Mouse (Mus musculus) gonadal fat pad, adult 2 months (tissue): ENCODE results near the gene Zfand6. TPM values are rescaled to one million over a fixed set of nuclear protein-coding genes. Genes with fewer than 3 reads are reported as not detected.

Experiments used
- DNase-seq: peaks from one replicate; pipeline ENCODE4 v3.0.0-alpha.2; 2012; ENCODE audit warnings: low read depth
- polyA plus RNA-seq: library from polyadenylated mRNA; depleted of rRNA; stranded (reverse); fragments of >200 nt; gene quantifications from 2 replicates; pipeline ENCODE4 v1.2.3, GENCODE M21; 2012; rRNA removed

The Zfand6 gene
- 98.0 and 128 TPM in 2 replicates for polyA plus RNA-seq

GRCm38 (mm10) chr7:84689251-84690100, at the start of gene Zfand6:
Gene Zfand6, minus strand, starts transcription at chr7:84689959.
- DNase-seq: no peak

DNA sequence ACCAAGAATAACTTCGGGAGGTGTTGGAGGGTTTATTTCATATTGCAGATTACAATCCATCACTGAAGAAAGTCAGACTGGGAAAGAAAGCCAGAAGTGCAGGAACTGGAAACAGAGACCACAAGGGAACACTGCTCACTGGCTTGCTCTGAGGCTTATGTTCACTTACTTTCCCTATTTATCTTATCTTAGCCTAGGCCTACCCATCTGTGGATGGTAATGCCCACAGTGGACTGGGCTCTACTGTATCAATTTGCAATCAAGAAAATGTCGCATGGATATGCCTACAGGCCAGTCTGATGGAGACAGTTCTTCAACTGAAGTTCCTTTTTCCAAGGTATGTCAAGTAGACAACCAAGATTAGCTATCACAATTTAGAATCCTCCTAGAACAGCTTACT, 47.0 kb upstream of the Zfand6 start:
- no peak for DNase-seq

GRCm38 (mm10) chr7:84733038-84733437, 43.3 kb upstream of the Zfand6 start:
- peak; percentile 67 for DNase-seq

DNA sequence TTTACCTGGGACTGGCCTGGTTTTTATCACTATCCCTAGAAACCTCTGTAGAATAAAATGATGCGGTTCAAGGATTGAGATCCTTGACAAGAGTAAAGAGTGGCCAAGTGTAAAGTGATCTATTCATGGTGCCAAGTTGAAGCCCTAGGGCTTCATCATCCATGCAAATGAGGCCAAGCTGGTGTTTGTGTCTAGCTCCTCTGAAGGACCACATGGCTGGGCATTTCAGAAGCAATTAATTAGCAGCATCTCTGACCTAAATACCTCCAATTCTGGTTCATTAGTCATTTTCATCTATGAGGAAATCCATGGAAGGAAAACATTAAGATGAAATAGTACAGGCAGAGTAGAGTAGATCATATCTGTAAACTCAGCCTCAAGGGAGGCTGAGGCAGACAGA, 42.3 kb upstream of the Zfand6 start:
- no peak for DNase-seq

- DNase-seq: peak; percentile 58
Measured at GRCm38 (mm10) chr7:84731076-84731475, 41.3 kb upstream of the Zfand6 start.

DNA sequence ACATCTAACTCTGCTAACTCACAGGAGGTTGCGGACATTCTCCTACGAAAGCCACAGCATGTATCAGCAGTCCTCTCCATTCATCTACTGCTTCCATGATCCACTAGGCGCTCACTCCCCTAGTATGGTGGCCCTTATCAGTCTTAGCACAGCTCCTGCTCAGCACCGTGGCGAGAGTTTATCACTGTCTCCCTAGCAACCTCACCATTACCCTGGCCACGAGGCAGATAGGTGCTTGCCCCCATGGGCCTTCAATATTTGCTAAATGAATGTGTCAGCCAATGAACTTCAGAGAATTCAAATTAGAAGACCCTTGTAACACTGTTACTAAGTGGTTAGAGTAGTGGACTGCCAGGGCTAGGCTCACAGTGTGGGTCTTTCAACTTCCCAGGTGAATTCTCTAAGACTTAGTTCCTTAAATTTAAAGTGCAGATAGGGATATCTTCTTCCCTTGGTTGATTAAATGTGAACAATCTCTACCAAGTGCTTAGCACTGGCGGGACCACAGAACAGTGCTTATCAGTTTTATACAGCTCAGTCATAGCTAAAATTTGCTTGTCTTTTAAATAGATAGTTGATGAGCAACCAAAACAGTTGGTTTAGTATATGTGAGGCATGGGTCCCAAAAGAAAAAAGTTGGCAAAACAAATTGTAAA, 33.2 kb upstream of the Zfand6 start:
- no peak for DNase-seq

DNA sequence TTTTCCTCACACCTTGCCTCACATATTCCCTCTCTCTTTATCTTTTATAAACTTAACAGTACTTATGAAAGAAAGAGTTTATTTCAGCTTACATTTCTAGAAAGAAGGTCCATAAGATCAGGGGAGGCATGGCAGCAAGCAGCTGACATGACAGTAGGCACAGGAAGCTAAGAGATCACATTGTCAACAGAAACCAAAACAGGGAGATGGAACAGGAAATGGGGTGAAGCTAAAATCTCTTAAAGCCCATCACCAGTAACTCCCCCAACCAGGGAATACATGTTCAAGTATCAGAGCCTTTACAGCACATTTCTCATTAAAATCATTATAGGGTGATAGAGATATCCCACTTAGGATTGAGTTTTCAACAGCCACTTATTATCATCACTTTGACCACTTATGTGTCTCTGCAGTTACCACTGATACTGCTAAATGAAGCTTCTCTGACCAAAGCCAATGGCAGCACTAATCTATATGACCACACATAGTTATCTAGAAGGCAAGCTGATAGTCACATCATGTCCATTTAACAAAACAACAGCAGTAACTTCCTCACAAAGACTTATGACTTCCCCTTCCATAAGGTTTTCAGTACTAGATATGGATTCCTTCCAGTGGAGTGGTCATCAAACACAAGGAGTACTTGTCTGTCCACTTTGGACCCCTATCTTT, 20.7 kb upstream of the Zfand6 start:
- DNase-seq: no peak

DNA sequence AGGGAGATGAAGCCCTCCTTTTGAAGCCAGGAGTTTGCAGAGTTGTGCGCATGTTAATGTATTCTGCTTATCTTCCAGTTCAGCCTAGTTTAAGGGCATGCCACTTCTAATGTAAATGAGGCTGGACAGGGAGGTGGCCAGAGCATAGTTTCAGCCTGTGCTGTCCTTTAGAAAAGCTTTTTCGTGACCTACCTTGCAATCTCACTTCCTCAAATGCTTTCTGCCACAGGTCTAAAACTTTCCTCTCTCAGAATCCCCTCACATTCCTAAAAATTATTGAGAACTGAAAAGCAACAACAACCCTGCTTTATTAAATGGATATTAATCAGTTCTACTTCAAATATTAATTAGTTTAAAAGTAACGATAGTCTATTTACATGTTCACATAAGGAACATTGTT, 17.1 kb upstream of the Zfand6 start:
- DNase-seq: no peak

DNA sequence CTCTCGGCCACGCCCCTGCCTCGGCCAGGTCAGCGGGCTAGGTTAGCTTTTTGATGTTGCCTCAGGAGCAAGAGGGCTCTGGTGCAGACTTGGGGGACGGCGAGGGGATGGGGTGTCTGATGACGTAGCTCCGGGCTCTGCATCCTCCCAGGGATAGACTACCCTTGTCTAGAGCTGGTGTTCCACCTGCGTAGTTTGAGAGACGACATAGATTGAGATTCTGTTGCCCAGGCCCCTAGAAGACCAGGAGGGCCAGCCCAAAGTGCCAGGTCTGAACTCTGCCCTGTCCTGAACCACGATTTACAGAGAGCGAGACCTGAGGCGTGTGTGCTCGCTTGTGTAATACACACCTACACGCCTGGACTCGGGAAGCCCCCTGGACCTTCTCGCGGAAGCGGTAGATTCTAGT, 346 bp upstream of the Zfand6 start:
- no peak for DNase-seq

DNA sequence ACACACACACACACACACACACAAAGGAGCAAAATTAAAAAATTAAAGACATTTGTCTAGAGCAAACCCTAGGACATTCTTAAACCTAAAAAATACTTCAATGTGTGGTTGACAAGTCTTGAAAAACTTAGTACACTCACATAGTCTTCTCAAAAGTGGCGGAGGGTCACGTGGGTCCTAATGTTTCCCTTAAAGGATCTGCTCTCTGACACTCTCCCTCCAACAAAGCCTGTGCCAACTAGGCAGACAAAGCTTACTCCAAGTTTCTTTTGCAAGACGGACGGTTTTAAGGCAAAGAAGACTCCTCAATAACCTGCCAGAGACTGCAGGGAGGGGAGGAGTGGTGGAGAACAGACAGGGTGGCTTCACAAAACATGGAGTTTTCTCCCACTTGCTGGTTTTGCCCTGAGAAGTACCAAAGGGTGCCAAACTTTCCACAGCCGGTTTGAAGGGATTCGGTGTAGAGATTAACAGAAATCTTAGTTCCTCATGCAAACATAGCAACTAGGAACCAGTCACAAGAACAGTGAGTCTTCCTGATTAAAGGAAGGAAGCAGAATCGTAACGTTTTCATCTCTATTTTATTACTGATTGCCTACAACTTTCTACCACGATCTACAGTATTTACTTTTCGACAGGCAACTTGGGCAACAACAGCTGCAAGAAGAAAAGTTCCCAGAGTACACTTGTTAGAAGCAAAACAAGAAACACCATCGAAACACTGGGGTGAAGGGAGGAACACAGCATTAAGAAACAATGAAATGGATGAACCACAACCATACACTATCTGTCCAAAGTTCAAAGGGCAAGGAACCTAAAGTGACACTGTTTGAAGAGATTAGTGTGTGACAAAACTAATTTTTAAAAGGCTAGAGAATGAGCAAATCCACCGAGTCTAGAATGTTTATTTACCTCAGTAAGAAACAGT, 1.8 kb downstream of the Zfand6 start:
- DNase-seq: no peak

GRCm38 (mm10) chr7:84686380-84686779, 3.4 kb downstream of the Zfand6 start:
- DNase-seq: no peak

GRCm38 (mm10) chr7:84684675-84685074, 5.1 kb downstream of the Zfand6 start:
- DNase-seq: no peak

- no peak for DNase-seq
Measured at GRCm38 (mm10) chr7:84681558-84681957, 8.2 kb downstream of the Zfand6 start.

DNA sequence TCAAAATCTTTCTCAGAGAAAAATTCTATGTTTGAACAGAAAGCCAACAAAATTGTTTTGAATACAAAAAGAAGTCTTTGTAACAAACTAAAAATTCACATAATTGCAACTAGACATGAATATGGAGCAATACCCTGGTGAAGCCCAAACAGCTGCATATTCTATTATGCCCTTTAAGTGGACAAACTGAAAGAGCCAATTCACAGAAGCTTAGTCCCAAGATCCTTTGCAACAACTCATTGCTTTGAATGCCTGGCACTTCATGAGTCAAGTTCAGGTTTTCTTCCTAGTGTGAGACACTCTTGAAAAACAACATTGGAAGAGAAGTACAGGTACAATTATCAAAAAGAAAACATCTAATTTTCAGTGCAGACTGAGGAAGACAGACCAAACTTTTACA, 8.8 kb downstream of the Zfand6 start:
- DNase-seq: no peak

- DNase-seq: no peak
Measured at GRCm38 (mm10) chr7:84680092-84680491, 9.7 kb downstream of the Zfand6 start.

DNA sequence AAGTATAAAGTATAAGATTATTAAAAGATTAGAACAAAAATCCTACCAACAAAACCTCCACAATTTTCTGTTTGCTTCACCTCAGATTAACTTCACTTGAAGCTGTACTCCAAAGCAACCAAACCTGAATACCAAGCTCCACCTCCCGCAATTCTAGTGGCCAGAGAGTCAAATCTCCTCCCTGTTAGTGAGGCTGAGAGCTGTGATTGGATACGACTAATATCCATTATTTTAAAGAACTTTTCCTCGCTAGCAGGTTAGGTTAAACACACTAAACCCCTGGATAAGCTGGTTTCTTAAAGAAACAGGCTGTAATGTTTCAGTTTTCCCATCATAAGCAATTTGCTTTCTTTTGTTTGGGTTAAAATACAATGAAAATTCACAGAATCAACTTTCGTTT, 10.5 kb downstream of the Zfand6 start:
- peak; percentile 75 for DNase-seq

DNA sequence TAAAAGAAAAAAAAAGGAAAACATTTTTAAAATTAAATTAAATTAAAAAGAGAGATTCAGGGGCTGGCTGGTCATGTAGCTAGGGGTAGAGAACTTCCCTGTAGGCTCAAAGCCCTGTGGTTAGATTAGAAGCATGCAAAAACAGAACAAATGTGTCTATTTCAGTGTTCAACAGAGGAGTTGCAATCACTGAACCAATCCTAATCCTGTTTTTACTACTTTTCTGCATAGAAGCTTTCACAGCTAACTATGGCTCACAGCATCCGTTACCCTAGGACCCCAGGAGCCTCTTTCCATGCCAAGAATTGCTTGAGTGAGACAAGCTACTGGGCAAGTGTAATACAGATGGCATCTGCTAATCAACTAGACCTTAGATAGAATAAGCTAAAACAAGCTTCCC, 16.7 kb downstream of the Zfand6 start:
- no peak for DNase-seq

- no peak for DNase-seq
Measured at GRCm38 (mm10) chr7:84669554-84670152, 20.1 kb downstream of the Zfand6 start.

GRCm38 (mm10) chr7:84667946-84668345, 21.8 kb downstream of the Zfand6 start:
- DNase-seq: no peak

- no peak for DNase-seq
Measured at GRCm38 (mm10) chr7:84652740-84653139, 37.0 kb downstream of the Zfand6 start.

DNA sequence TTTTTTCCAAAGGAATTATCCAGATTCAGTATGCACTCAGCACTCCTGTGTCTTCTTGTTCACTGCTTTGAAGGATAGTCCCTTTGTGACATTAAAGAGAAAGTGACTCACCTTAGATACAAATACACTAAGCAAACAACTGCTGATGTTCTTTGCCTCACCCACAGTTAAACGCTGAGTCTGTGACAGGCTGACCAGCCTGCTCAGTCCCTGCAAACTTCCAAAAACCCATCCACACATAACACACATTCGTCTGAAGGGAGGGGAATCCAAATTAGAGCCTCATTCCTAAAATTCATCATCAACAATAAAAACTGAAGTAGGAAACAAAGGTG, 37.8 kb downstream of the Zfand6 start:
- DNase-seq: no peak
